Mouse (Mus musculus): ENCODE measurements around the gene Mvp. TPM values are rescaled to one million over a fixed set of nuclear protein-coding genes. Genes with fewer than 3 reads are reported as not detected.

The Mvp gene
- total and polyA plus RNA-seq, 3 experiments = 19.8 to 20.6 TPM; not detected in 1

GRCm38 (mm10) chr7:126959780-126960179, 54.6 kb downstream of the Mvp start:
- Histone ChIP-seq H3K4me1 (ENCODE audit: control insufficient read depth in 1 of 2, insufficient read depth in 2 of 2, low read length in 2 of 2) (peaks cover 6 to 11% of the 10 kb centered on the region in 2 experiments), H3K9ac (ENCODE audit: control insufficient read depth, low read depth, low read length, poor library complexity, severe bottlenecking) (no peak overlapping the region), H3K4me3 (ENCODE audit: control insufficient read depth in 1 of 2, insufficient read depth in 1 of 2, low read depth in 2 of 2, low read length in 2 of 2) (no peak overlapping the region), H3K36me3 (ENCODE audit: control insufficient read depth in 1 of 2, insufficient read depth in 2 of 2, low read length in 2 of 2) (peaks cover 0 to 9% of the 10 kb centered on the region in 2 experiments; a peak in 2 of 4 replicates), H3K27ac (ENCODE audit: control insufficient read depth, low read depth, low read length) (no peak overlapping the region), H3K79me2 (ENCODE audit: control insufficient read depth, insufficient read depth, low read length, poor library complexity) (no peaks in the 10 kb centered on the region), H3K27me3 (ENCODE audit: control insufficient read depth in 1 of 2, insufficient read depth in 2 of 2, low read length in 2 of 2) (no peaks in the 10 kb centered on the region), H3K9me3 (replicated peaks; ENCODE audit: insufficient read depth, low read length) (no peaks in the 10 kb centered on the region)
- peak; percentile 55 for DNase-seq (ENCODE audit: low read depth, low spot score)
- no peak for TF ChIP-seq USF1 (IDR thresholded peaks at IDR 0.05; ENCODE audit: low read depth, low read length)
- 0 out of 2 replicates have a peak, but pooled peaks have one; percentile 23 for TF ChIP-seq GATA1 (IDR thresholded peaks at IDR 0.05; ENCODE audit: low read depth, low read length)
- no peak for TF ChIP-seq MAFK (IDR thresholded peaks at IDR 0.05; ENCODE audit: borderline replicate concordance, low read depth, low read length)
- TF ChIP-seq MYC (IDR thresholded peaks at IDR 0.05; ENCODE audit: low read depth, low read length) = peak; percentile 52; the same call in 1 of the 2 replicates

- no peak overlapping the region for H3K9ac ChIP-seq (ENCODE audit: control insufficient read depth, low read depth, low read length, poor library complexity, severe bottlenecking)
- no peaks in the 10 kb centered on the region for H3K79me2 ChIP-seq (ENCODE audit: control insufficient read depth, insufficient read depth, low read length, poor library complexity)
- no peak for DNase-seq (ENCODE audit: low read depth, low spot score)
- no peaks in the 10 kb centered on the region for H3K9me3 ChIP-seq (replicated peaks; ENCODE audit: insufficient read depth, low read length)
- no peaks in the 10 kb centered on the region for H3K27me3 ChIP-seq (ENCODE audit: control insufficient read depth in 1 of 2, insufficient read depth in 2 of 2, low read length in 2 of 2)
- H3K4me3 ChIP-seq (ENCODE audit: control insufficient read depth in 1 of 2, insufficient read depth in 1 of 2, low read depth in 2 of 2, low read length in 2 of 2) = no peak overlapping the region
- peaks cover 6 to 12% of the 10 kb centered on the region in 2 experiments for H3K4me1 ChIP-seq (ENCODE audit: control insufficient read depth in 1 of 2, insufficient read depth in 2 of 2, low read length in 2 of 2)
- H3K36me3 ChIP-seq (ENCODE audit: control insufficient read depth in 1 of 2, insufficient read depth in 2 of 2, low read length in 2 of 2) = peaks cover 0 to 9% of the 10 kb centered on the region in 2 experiments; a peak in 2 of 4 replicates
- H3K27ac ChIP-seq (ENCODE audit: control insufficient read depth, low read depth, low read length) = no peak overlapping the region
- no peak for TF ChIP-seq SMC3 (IDR thresholded peaks at IDR 0.05; ENCODE audit: low read depth, low read length)
- no peak for TF ChIP-seq RAD21 (IDR thresholded peaks at IDR 0.05; ENCODE audit: low read depth, low read length)
- no peak for TF ChIP-seq TAL1 (IDR thresholded peaks at IDR 0.05; ENCODE audit: low read length)
- TF ChIP-seq ETS1 (IDR thresholded peaks at IDR 0.05; ENCODE audit: low read depth, low read length) = no peak
- TF ChIP-seq GABPA (IDR thresholded peaks at IDR 0.05; ENCODE audit: low read depth, low read length) = no peak
- no peak for TF ChIP-seq GATA1 (IDR thresholded peaks at IDR 0.05; ENCODE audit: low read depth, low read length)
Observed at GRCm38 (mm10) chr7:126955125-126955524, 59.3 kb downstream of the Mvp start.

GRCm38 (mm10) chr7:126952646-126953045, 61.8 kb downstream of the Mvp start:
- no peaks in the 10 kb centered on the region for H3K9me3 ChIP-seq (replicated peaks; ENCODE audit: insufficient read depth, low read length)
- H3K36me3 ChIP-seq (ENCODE audit: control insufficient read depth in 1 of 2, insufficient read depth in 2 of 2, low read length in 2 of 2) = no peaks in the 10 kb centered on the region
- H3K79me2 ChIP-seq (ENCODE audit: control insufficient read depth, insufficient read depth, low read length, poor library complexity) = no peaks in the 10 kb centered on the region
- no peaks in the 10 kb centered on the region for H3K27me3 ChIP-seq (ENCODE audit: control insufficient read depth in 1 of 2, insufficient read depth in 2 of 2, low read length in 2 of 2)
- TF ChIP-seq MAZ (IDR thresholded peaks at IDR 0.05; ENCODE audit: low read depth, low read length) (no peak), TCF12 (IDR thresholded peaks at IDR 0.05; ENCODE audit: low read depth, low read length) (no peak), MXI1 (IDR thresholded peaks at IDR 0.05; ENCODE audit: low read depth, low read length) (no peak), GATA1 (IDR thresholded peaks at IDR 0.05; ENCODE audit: low read depth, low read length) (no peak), CHD1 (IDR thresholded peaks at IDR 0.05; ENCODE audit: low read depth, low read length) (no peak), SIN3A (IDR thresholded peaks at IDR 0.05; ENCODE audit: low read length) (no peak), RAD21 (IDR thresholded peaks at IDR 0.05; ENCODE audit: low read depth, low read length) (no peak)
- peaks cover 0 to 9% of the 10 kb centered on the region in 2 experiments; a peak in 2 of 4 replicates for H3K4me1 ChIP-seq (ENCODE audit: control insufficient read depth in 1 of 2, insufficient read depth in 2 of 2, low read length in 2 of 2)
- no peak overlapping the region for H3K27ac ChIP-seq (ENCODE audit: control insufficient read depth, low read depth, low read length)
- H3K9ac ChIP-seq (ENCODE audit: control insufficient read depth, low read depth, low read length, poor library complexity, severe bottlenecking) = no peak overlapping the region
- no peak for DNase-seq (ENCODE audit: low read depth, low spot score)
- no peak overlapping the region for H3K4me3 ChIP-seq (ENCODE audit: control insufficient read depth in 1 of 2, insufficient read depth in 1 of 2, low read depth in 2 of 2, low read length in 2 of 2)
